Mouse (Mus musculus) hindbrain, embryonic 16.5 days (tissue): ENCODE measurements at regions not wholly inside any gene's neighbourhood (a gene's known extent, or its start where the extent isn't known, plus 50 kb on each side); places are given as distances from the start of the nearest gene placed in this dataset.

Source experiments
- ATAC-seq: fragments of 200-750 bp; cut with Nextera tagmentation; 2 replicates; pipeline ENCODE4 v1.8.0; 2017; ENCODE audit warnings: moderate TSS enrichment, moderate library complexity
- H3K27ac ChIP-seq: fragments of 300-500 bp; sonication (generic); 2 replicates; pipeline ENCODE4 v1.5.1; 2014; ENCODE audit warnings: low read depth, mild to moderate bottlenecking, control low read depth, low read length, moderate library complexity
- H3K27me3 ChIP-seq: fragments of 300-500 bp; sonication (generic); replicated peaks from 2 replicates; pipeline ENCODE4 v1.6.1; 2014; ENCODE audit warnings: low read length; ENCODE audit not compliant: control insufficient read depth, insufficient read depth
- H3K36me3 ChIP-seq: fragments of 300-500 bp; sonication (generic); 2 replicates; pipeline ENCODE4 v1.6.1; 2014; ENCODE audit warnings: mild to moderate bottlenecking, low read length, moderate library complexity, mixed read lengths; ENCODE audit not compliant: control insufficient read depth, insufficient read depth
- H3K4me1 ChIP-seq: fragments of 300-500 bp; sonication (generic); 2 replicates; pipeline ENCODE4 v1.6.1; 2014; ENCODE audit warnings: low read depth, low read length; ENCODE audit not compliant: control insufficient read depth, insufficient read depth
- H3K4me2 ChIP-seq: fragments of 300-500 bp; sonication (generic); 2 replicates; pipeline ENCODE4 v1.6.1; 2014; ENCODE audit warnings: mild to moderate bottlenecking, low read length, control low read depth, moderate library complexity
- H3K4me3 ChIP-seq: fragments of 300-500 bp; sonication (generic); 2 replicates; pipeline ENCODE4 v1.5.1; 2014; ENCODE audit warnings: mild to moderate bottlenecking, low read length, control low read depth, moderate library complexity
- H3K9ac ChIP-seq: fragments of 300-500 bp; sonication (generic); 2 replicates; pipeline ENCODE4 v1.6.1; 2014; ENCODE audit warnings: low read depth, mild to moderate bottlenecking, control low read depth, low read length, moderate library complexity
- H3K9me3 ChIP-seq: fragments of 300-500 bp; sonication (generic); 2 replicates; pipeline ENCODE4 v1.6.1; 2014; ENCODE audit warnings: mild to moderate bottlenecking, low read length, moderate library complexity; ENCODE audit not compliant: control insufficient read depth
- WGBS: fragments of 180-500 bp; shearing (Covaris S2); extraction: QIAGEN DNeasy Blood & Tissue Kit; methylation state at CpG from one replicate; pipeline ENCODE4 v1.1.7; 2014; 5-methylcytosine and 5-hydroxymethylcytosine counted together

DNA sequence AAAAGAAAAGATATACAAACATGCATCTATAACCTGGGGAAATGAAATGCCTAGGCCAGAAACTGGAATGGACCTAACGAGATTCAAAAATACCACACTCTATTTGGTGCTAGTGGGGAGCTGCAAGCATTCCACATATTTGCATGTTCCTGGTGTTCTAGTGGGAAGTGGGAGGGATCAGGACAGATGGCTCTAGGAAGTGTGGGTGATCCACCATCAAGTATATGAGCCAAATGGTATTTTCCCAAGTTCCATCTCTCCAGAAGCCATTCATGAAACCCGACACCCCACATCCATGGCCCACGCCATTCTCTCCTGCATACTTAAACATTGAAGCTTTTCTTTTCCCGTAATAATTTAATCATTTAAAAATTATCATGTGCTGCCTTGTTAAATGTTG, 218.2 kb downstream of the Qdpr start:
- no peak overlapping the region for H3K9ac ChIP-seq
- no peaks in the 10 kb centered on the region for H3K36me3 ChIP-seq
- no peak for ATAC-seq
- H3K4me2 ChIP-seq: no peak overlapping the region
- H3K4me1 ChIP-seq: no peaks in the 10 kb centered on the region
- no peaks in the 10 kb centered on the region for H3K9me3 ChIP-seq
- no peak overlapping the region for H3K4me3 ChIP-seq
- H3K27me3 ChIP-seq: no peaks in the 10 kb centered on the region
- 90% methylated on average over 4 of the region's 4 CpGs for WGBS
- H3K27ac ChIP-seq: no peak overlapping the region

DNA sequence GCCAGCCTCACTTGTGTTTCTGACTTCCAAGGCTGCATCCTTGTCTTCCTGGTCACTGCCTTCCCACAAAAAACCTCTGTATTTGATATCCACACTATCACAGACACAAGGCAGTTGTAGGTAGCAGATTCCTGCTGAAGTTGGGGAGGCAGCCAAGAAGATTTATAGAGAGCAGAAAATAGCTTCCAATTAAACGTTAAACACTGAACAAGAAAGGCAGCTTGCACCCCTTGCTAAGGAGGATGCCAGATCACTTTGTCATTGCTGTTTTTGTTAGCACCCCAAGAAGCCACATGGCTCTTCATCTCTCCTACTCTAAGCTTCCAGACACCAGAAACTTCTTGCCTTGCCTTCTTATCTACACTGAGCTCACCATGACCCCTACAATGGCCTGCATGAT, 219.9 kb downstream of the Qdpr start:
- no peaks in the 10 kb centered on the region for H3K36me3 ChIP-seq
- ATAC-seq: no peak
- no peak overlapping the region for H3K27ac ChIP-seq
- H3K9ac ChIP-seq: no peak overlapping the region
- H3K4me1 ChIP-seq: no peaks in the 10 kb centered on the region
- H3K9me3 ChIP-seq: no peaks in the 10 kb centered on the region
- H3K27me3 ChIP-seq: no peaks in the 10 kb centered on the region
- 76% methylated on average over 1 of the region's 1 CpGs for WGBS
- no peak overlapping the region for H3K4me3 ChIP-seq
- H3K4me2 ChIP-seq: no peak overlapping the region

DNA sequence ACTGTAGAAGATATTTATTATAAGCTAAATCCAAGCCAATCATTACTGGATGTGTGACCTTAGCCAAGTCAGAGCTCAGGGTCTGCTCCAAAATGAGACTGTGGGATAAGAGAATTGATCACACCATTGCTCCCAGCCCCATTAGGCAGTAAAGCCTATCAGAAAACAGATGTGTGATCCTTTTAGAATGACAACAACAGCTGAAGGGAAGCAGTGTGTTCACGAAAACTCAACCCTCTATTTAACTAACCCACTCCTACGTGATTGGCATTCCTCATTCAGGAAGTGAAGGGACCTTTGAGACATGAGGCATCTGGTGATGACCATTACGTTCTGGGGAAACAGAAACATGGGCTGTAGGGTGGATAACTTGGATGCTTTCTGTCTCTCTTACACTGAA, 220.6 kb downstream of the Qdpr start:
- Histone ChIP-seq H3K36me3 (no peaks in the 10 kb centered on the region), H3K4me2 (no peak overlapping the region), H3K27me3 (no peaks in the 10 kb centered on the region), H3K9me3 (no peaks in the 10 kb centered on the region), H3K4me1 (no peaks in the 10 kb centered on the region), H3K27ac (no peak overlapping the region), H3K9ac (no peak overlapping the region), H3K4me3 (no peak overlapping the region)
- 81% methylated on average over 3 of the region's 3 CpGs for WGBS
- ATAC-seq: no peak

DNA sequence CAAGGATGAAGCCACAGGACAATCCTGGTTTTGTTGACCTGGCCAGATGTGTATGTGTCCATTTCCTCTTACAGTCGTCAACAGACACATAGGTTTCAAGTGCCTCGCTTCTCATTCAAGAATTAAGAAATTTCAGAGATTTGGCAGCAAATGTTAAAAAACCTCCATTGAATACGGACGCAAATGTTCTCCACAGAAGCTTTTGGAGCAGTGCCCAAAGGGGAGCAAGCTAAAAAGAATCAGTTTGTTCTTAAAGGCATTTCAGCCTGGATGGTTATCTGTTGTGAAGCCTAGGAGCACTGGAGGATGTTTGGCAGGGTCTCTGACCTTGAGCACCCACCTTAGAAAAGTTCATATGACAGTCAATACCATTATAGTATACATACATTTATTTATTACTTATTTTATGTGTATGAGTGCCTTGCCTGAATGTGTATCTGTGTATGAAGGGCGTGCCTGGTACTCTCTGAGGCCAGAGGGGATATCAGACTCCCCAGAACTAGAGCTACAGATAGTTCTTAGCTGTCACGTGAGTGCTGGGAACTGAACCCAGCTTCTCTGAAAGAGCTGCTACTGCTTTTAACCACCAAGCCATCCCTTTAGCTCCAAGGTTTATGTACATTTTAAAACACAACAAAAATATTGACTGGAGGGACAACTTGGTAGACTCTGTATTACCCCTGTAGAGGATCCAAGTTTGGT, 221.7 kb downstream of the Qdpr start:
- no peaks in the 10 kb centered on the region for H3K4me1 ChIP-seq
- H3K4me2 ChIP-seq: no peak overlapping the region
- no peak overlapping the region for H3K9ac ChIP-seq
- no peaks in the 10 kb centered on the region for H3K9me3 ChIP-seq
- WGBS: 79% methylated on average over 6 of the region's 6 CpGs
- no peak for ATAC-seq
- no peaks in the 10 kb centered on the region for H3K36me3 ChIP-seq
- no peaks in the 10 kb centered on the region for H3K27me3 ChIP-seq
- H3K4me3 ChIP-seq: no peak overlapping the region
- H3K27ac ChIP-seq: no peak overlapping the region

DNA sequence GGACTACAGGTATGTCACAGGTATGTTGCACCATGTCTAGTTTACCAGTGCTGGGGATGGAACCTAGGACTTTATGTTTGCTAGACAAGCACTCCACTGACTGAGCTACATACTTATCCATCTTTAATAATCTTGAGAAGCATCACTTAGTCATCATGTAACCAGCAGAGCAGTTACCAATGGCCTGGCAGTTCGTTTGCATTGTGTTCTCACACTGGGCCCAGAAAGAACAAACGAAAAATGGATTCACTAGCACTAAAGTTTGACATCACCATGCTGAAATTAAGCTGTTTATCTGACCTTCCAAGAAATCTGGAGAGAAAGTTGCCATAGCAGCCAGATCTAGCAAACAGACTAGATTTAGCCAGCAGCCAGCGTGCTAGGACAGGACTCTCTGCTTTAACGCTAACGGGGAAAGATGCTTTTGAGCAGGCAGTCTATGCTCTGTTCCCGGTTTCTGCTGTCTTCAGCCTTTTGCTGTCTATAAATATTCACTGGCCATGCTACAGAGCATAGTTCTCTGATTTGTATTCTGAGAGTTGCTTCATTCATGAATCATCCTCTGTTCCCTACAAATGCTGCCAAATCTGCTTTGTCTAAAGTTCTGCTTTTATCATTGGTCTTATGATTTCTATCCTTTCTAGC, 229.6 kb downstream of the Qdpr start:
- no peaks in the 10 kb centered on the region for H3K4me1 ChIP-seq
- H3K9me3 ChIP-seq: no peaks in the 10 kb centered on the region
- H3K9ac ChIP-seq: no peak overlapping the region
- ATAC-seq: peak; percentile 73; the same call in 1 of the 2 replicates
- H3K36me3 ChIP-seq: no peaks in the 10 kb centered on the region
- no peak overlapping the region for H3K27ac ChIP-seq
- no peak overlapping the region for H3K4me3 ChIP-seq
- H3K27me3 ChIP-seq: no peaks in the 10 kb centered on the region
- H3K4me2 ChIP-seq: no peak overlapping the region
- 65% methylated on average over 6 of the region's 6 CpGs for WGBS

DNA sequence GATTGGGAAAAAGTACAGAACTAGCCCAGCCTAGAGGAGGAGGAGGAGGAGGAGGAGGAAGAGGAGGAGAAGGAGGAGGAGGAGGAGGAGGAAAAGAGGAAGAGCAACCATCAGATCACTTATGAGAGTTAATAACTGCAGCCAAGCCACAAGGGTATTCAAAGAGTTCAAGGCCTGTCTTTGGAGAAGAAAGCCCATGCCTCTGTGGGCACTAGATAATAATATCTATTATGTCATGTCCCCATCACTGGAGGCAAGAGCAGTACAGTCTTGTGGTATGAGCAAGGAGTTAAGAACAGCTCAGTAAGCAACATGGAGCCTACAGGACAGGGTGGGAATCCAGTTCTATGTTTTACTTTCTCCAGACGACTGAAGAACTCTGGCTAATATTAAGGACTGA, 230.5 kb downstream of the Qdpr start:
- no peaks in the 10 kb centered on the region for H3K9me3 ChIP-seq
- no peak overlapping the region for H3K9ac ChIP-seq
- H3K4me2 ChIP-seq: no peak overlapping the region
- H3K4me3 ChIP-seq: no peak overlapping the region
- H3K27ac ChIP-seq: no peak overlapping the region
- no peaks in the 10 kb centered on the region for H3K27me3 ChIP-seq
- ATAC-seq: no peak
- no peaks in the 10 kb centered on the region for H3K36me3 ChIP-seq
- WGBS: 88% methylated on average over 1 of the region's 1 CpGs
- H3K4me1 ChIP-seq: no peaks in the 10 kb centered on the region

DNA sequence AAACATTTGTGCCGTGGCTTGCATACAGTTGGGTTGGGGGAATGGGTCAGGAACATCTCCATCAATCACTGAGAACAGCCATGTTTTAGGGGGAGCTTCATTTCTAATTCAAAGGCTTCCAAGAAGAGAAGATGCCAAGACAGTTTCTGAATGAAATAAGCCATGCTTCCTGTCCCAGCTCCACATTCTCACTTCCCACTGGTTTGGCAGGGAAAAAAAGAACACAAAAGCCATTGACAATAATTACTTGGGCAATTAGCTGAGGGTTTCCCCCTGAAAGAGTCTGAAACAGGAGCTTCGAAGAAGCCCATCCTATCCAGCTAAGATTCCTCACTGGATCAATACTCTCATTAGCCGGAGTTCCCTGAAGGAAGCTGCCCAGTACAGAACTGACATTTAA, 230.9 kb downstream of the Qdpr start:
- peak; percentile 56; the same call in 1 of the 2 replicates for ATAC-seq
- Histone ChIP-seq H3K9me3 (no peaks in the 10 kb centered on the region), H3K36me3 (no peaks in the 10 kb centered on the region), H3K27me3 (no peaks in the 10 kb centered on the region), H3K4me3 (no peak overlapping the region), H3K27ac (no peak overlapping the region), H3K4me2 (no peak overlapping the region), H3K9ac (no peak overlapping the region), H3K4me1 (no peaks in the 10 kb centered on the region)
- 48% methylated on average over 3 of the region's 3 CpGs for WGBS

DNA sequence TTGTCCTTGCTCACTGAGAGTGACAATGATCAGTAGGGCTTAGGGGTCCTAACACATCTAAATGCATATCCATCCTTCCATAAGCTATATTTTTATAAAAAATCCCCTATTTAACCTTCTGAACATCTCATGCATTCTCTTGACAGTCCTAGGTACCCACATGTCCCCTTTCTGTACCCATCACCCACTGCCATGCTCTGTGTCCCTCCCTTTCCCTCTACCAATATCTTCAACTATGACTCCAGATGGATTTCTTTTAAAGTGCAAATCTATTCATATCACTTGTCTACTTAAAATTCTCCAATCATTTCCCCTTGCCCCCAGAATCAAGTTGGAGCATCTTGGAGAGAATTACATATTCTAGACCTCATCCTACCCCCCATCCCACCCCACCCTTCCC, 235.6 kb downstream of the Qdpr start:
- no peaks in the 10 kb centered on the region for H3K27me3 ChIP-seq
- H3K9ac ChIP-seq: no peak overlapping the region
- ATAC-seq: no peak
- H3K4me3 ChIP-seq: no peak overlapping the region
- H3K4me1 ChIP-seq: no peaks in the 10 kb centered on the region
- no peaks in the 10 kb centered on the region for H3K36me3 ChIP-seq
- H3K27ac ChIP-seq: no peak overlapping the region
- H3K9me3 ChIP-seq: no peaks in the 10 kb centered on the region
- H3K4me2 ChIP-seq: no peak overlapping the region

DNA sequence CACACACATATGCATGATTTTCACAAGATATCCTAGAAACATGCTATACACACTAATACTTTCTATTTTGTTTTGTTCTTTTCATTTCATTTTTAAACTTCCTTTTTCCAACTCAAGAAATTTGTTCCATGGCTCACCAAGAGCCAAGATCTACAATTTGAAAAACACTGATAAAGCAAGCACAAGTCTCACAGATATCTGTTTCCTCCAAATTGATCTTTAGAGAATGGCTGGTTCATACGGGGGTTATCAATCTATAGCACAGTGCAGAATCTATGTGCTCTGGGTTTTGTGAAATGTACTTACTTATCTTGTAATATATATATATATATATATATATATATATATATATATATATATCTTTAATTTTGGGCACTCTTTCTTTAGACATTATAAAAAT, 251.6 kb downstream of the Qdpr start:
- Histone ChIP-seq H3K4me2 (no peak overlapping the region), H3K36me3 (no peaks in the 10 kb centered on the region), H3K27me3 (no peaks in the 10 kb centered on the region), H3K9ac (no peak overlapping the region), H3K9me3 (no peaks in the 10 kb centered on the region), H3K27ac (no peak overlapping the region), H3K4me3 (no peak overlapping the region), H3K4me1 (no peaks in the 10 kb centered on the region)
- WGBS: 91% methylated on average over 1 of the region's 1 CpGs
- ATAC-seq: no peak
